Mouse (Mus musculus): ENCODE results near the gene Ttll10. TPM values are rescaled to one million over a fixed set of nuclear protein-coding genes. Genes with fewer than 3 reads are reported as not detected.
A peak's percentile ranks its signal among the peaks of the same experiment; 100 is the strongest.

The Ttll10 gene
- polyA plus RNA-seq (2015; fragmentation: Nextera tagmentation; extraction: Ambion mirVana), result not detected in 2 replicates

DNA sequence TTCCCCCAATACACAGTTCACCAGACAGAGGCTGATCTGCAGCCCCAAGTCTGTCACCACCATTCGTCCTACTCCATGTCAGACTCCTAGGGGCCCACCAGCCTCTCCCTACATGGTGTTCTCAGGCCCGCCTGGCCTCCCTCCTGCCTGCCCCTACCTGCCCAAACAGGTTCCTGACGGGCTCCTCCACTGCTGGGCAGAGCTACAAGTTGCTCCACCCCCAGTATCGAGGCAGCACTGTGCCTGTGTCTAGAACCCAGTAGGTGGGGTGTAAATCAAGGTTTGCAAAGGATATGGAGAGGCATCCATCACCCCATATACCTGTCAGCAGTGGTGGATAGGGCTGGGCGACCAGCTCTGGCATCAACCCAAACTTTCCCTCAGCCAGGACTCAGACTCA, at the start of gene Ttll10:
Ttll10 (minus strand) TSS at position 154 of the 400 bp plus-strand sequence.
- Histone ChIP-seq H3K9ac (ENCODE audit: low read depth, low read length) (no peak within 1 kb of the TSS), H3K4me1 (ENCODE audit: control insufficient read depth, insufficient read depth, low read length) (peaks cover 6% of the 10 kb centered on the region; the same call in 1 of the 2 replicates), H3K36me3 (ENCODE audit: control insufficient read depth, insufficient read depth, low read length) (no peaks in the 10 kb centered on the region), H3K27me3 (ENCODE audit: control insufficient read depth, insufficient read depth, low read depth, low read length) (no peaks in the 10 kb centered on the region), H3K27ac (ENCODE audit: low read length) (no peak within 1 kb of the TSS), H3K4me3 (ENCODE audit: low read depth, low read length) (no peak within 1 kb of the TSS), H3K9me3 (replicated peaks; ENCODE audit: control insufficient read depth, low read length, poor library complexity, severe bottlenecking) (no peaks in the 10 kb centered on the region), H3K4me2 (ENCODE audit: low read length) (no peak within 1 kb of the TSS)
- WGBS, result 53% methylated on average over 5 of the region's 5 CpGs
- 0 out of 2 replicates have a peak, but pooled peaks have one; percentile 32 for ATAC-seq

DNA sequence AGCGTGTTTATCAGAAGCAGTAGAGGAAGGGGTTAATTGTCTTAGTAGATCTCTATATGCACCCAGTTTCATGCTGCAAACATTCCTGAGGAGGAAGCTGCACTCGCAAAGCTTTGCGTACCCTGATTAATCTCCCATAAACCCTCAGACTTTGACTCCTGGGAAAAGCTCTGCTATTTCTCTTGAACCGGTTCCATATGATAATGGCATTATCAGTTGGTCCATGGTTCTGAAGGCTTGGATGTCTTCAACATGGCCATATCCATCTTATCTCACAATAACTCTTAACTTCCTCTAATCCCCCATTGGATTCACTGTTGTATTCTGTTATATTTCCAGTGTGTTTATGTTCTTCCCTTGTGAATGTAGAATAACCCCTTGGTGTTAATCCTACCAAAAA, 44.1 kb upstream of the Ttll10 start:
- no peak for ATAC-seq
- Histone ChIP-seq H3K27me3 (ENCODE audit: control insufficient read depth, insufficient read depth, low read depth, low read length) (no peaks in the 10 kb centered on the region), H3K36me3 (ENCODE audit: control insufficient read depth, insufficient read depth, low read length) (no peaks in the 10 kb centered on the region), H3K4me2 (ENCODE audit: low read length) (no peak overlapping the region), H3K9ac (ENCODE audit: low read depth, low read length) (no peak overlapping the region), H3K27ac (ENCODE audit: low read length) (no peak overlapping the region), H3K4me3 (ENCODE audit: low read depth, low read length) (no peak overlapping the region), H3K4me1 (ENCODE audit: control insufficient read depth, insufficient read depth, low read length) (no peaks in the 10 kb centered on the region), H3K9me3 (replicated peaks; ENCODE audit: control insufficient read depth, low read length, poor library complexity, severe bottlenecking) (no peaks in the 10 kb centered on the region)
- 86% methylated on average over 4 of the region's 4 CpGs for WGBS

DNA sequence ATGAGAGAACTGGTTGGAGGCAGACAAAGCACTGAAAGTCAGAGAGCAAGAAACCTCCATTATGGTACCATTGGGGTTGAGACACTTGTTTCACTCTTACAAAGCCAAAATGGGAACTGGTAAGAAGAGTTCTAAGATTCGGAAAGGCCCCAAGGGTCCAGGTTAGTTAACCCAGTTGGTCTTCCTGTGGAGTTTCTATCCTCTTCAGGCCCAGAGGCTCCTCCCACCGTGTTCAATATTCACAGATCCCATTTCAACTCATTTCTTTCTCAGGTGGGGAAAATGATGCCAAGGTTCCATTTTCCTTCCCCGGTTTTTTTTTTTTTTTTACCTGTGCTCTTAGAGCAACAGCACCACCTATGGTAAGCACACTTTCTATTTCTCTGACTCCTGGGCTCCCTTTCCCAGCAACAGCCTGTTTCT, 42.3 kb upstream of the Ttll10 start:
- Histone ChIP-seq H3K27me3 (ENCODE audit: control insufficient read depth, insufficient read depth, low read depth, low read length) (no peaks in the 10 kb centered on the region), H3K9me3 (replicated peaks; ENCODE audit: control insufficient read depth, low read length, poor library complexity, severe bottlenecking) (no peaks in the 10 kb centered on the region), H3K4me2 (ENCODE audit: low read length) (no peak overlapping the region), H3K4me3 (ENCODE audit: low read depth, low read length) (no peak overlapping the region), H3K4me1 (ENCODE audit: control insufficient read depth, insufficient read depth, low read length) (no peaks in the 10 kb centered on the region), H3K27ac (ENCODE audit: low read length) (no peak overlapping the region), H3K36me3 (ENCODE audit: control insufficient read depth, insufficient read depth, low read length) (no peaks in the 10 kb centered on the region), H3K9ac (ENCODE audit: low read depth, low read length) (no peak overlapping the region)
- 47% methylated on average over 3 of the region's 3 CpGs for WGBS
- no peak for ATAC-seq

- Histone ChIP-seq H3K4me3 (ENCODE audit: low read depth, low read length) (no peak overlapping the region), H3K27ac (ENCODE audit: low read length) (no peak overlapping the region), H3K9me3 (replicated peaks; ENCODE audit: control insufficient read depth, low read length, poor library complexity, severe bottlenecking) (no peaks in the 10 kb centered on the region), H3K27me3 (ENCODE audit: control insufficient read depth, insufficient read depth, low read depth, low read length) (no peaks in the 10 kb centered on the region), H3K36me3 (ENCODE audit: control insufficient read depth, insufficient read depth, low read length) (no peaks in the 10 kb centered on the region), H3K4me1 (ENCODE audit: control insufficient read depth, insufficient read depth, low read length) (no peaks in the 10 kb centered on the region), H3K4me2 (ENCODE audit: low read length) (no peak overlapping the region), H3K9ac (ENCODE audit: low read depth, low read length) (no peak overlapping the region)
- WGBS, result 90% methylated on average over 5 of the region's 5 CpGs
- no peak for ATAC-seq
Measured at GRCm38 (mm10) chr4:156100501-156100900, 41.3 kb upstream of the Ttll10 start.

DNA sequence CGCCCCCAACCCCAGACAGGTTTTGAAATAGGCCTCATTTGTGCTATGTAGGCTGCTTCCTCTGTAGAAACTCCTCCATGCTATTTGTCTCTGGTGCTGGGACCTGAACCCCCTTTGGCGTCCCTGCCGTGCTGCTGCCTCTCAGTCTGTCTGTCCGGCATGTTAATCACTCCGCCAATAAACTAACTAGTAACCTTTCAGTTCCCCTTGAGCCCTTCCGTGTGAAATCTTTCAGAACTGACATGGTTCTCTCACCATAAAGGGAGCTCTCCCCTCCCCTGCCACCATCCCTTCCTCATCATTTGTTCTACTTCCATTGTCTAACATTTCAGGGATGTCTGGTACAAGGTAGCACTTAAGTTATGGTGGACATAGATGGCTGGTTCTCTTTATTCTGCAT, 40.2 kb upstream of the Ttll10 start:
- no peaks in the 10 kb centered on the region for H3K9me3 ChIP-seq (replicated peaks; ENCODE audit: control insufficient read depth, low read length, poor library complexity, severe bottlenecking)
- ATAC-seq, result no peak
- WGBS, result 72% methylated on average over 6 of the region's 6 CpGs

DNA sequence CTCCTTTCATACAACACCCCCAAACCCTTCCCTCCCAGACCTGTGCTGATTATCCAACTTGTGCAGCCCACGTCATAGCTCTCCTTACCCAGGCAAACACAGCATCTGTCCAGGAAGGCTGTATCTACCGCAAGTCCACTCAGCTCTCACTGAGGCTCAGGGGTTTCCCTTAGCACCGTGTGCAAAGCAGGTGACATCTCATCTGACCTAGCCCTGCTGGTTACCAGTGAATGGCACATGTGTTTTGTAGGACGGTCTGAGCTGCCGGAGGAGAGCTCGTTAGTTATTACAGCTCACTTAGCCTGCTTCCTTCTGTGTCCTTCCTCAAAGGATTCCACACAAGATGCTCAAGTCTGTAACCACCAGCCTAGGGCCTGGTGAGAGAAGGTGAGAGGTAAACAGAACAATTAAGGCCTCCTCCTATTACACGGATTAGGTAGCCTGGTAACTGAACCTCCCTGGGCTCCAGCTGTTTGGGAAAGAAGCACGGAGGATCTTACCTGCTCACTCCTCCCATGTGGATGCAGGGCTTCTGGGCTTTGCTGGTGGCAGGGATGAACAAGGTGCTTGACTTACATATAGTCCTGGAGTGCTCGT, 38.7 kb upstream of the Ttll10 start:
- no peaks in the 10 kb centered on the region for H3K4me1 ChIP-seq (ENCODE audit: control insufficient read depth, insufficient read depth, low read length)
- H3K4me3 ChIP-seq (ENCODE audit: low read depth, low read length), result no peak overlapping the region
- no peak for ATAC-seq
- no peak overlapping the region for H3K27ac ChIP-seq (ENCODE audit: low read length)
- 68% methylated on average over 9 of the region's 9 CpGs for WGBS
- H3K36me3 ChIP-seq (ENCODE audit: control insufficient read depth, insufficient read depth, low read length), result no peaks in the 10 kb centered on the region
- no peaks in the 10 kb centered on the region for H3K27me3 ChIP-seq (ENCODE audit: control insufficient read depth, insufficient read depth, low read depth, low read length)
- no peak overlapping the region for H3K4me2 ChIP-seq (ENCODE audit: low read length)
- H3K9ac ChIP-seq (ENCODE audit: low read depth, low read length), result no peak overlapping the region
- H3K9me3 ChIP-seq (replicated peaks; ENCODE audit: control insufficient read depth, low read length, poor library complexity, severe bottlenecking), result no peaks in the 10 kb centered on the region

More for the DNA sequence above, 40.2 kb upstream of the Ttll10 start:
- no peak overlapping the region for H3K4me2 ChIP-seq (ENCODE audit: low read length)
- no peak overlapping the region for H3K4me3 ChIP-seq (ENCODE audit: low read depth, low read length)
- no peak overlapping the region for H3K9ac ChIP-seq (ENCODE audit: low read depth, low read length)
- no peaks in the 10 kb centered on the region for H3K4me1 ChIP-seq (ENCODE audit: control insufficient read depth, insufficient read depth, low read length)
- no peaks in the 10 kb centered on the region for H3K36me3 ChIP-seq (ENCODE audit: control insufficient read depth, insufficient read depth, low read length)
- no peaks in the 10 kb centered on the region for H3K27me3 ChIP-seq (ENCODE audit: control insufficient read depth, insufficient read depth, low read depth, low read length)
- H3K27ac ChIP-seq (ENCODE audit: low read length), result no peak overlapping the region

DNA sequence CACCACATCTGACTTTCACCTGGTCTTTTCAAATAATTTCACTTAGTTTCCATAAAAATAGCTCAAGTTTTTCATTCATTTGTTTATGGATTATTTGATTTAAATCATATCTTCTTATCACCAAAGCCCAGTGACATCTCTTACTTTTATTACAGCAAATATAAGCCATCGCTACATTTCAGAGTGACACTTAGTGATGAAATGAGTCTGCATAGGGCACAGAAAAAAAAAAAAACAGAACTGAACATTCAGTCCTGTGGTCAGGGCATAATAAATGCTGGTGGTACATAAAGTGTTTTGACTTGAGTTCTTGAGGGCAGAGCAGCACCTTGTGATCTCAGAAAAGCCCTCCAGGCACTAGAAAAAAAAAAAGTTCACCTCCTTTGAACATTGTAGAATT, 37.0 kb upstream of the Ttll10 start:
- no peak overlapping the region for H3K4me2 ChIP-seq (ENCODE audit: low read length)
- ATAC-seq, result no peak
- H3K4me1 ChIP-seq (ENCODE audit: control insufficient read depth, insufficient read depth, low read length), result no peaks in the 10 kb centered on the region
- no peaks in the 10 kb centered on the region for H3K36me3 ChIP-seq (ENCODE audit: control insufficient read depth, insufficient read depth, low read length)
- no peak overlapping the region for H3K9ac ChIP-seq (ENCODE audit: low read depth, low read length)
- no peaks in the 10 kb centered on the region for H3K27me3 ChIP-seq (ENCODE audit: control insufficient read depth, insufficient read depth, low read depth, low read length)
- H3K27ac ChIP-seq (ENCODE audit: low read length), result no peak overlapping the region
- no peaks in the 10 kb centered on the region for H3K9me3 ChIP-seq (replicated peaks; ENCODE audit: control insufficient read depth, low read length, poor library complexity, severe bottlenecking)
- H3K4me3 ChIP-seq (ENCODE audit: low read depth, low read length), result no peak overlapping the region
- WGBS, result 95% methylated on average over 1 of the region's 1 CpGs

DNA sequence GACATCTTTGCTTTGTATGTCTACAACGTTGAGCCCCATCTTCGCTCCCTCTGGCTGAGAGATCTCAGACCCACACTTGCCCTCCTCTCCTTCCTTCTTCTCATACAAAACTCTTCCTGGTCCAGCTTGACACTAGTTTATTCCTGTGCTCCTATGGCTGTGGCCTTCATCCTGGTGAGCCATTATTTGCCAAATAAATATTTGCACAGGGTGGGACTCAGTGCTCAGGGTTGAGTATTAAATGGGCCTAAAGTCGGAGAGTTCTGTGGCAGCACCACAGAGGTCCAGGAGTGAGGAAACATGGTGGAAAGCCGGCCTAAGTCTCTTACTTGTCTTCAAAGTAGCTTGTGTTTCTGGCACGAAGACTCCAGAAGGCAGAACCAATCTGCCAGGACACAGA, 34.5 kb upstream of the Ttll10 start:
- Histone ChIP-seq H3K4me2 (ENCODE audit: low read length) (no peak overlapping the region), H3K27me3 (ENCODE audit: control insufficient read depth, insufficient read depth, low read depth, low read length) (no peaks in the 10 kb centered on the region), H3K4me3 (ENCODE audit: low read depth, low read length) (no peak overlapping the region), H3K9ac (ENCODE audit: low read depth, low read length) (no peak overlapping the region), H3K4me1 (ENCODE audit: control insufficient read depth, insufficient read depth, low read length) (no peaks in the 10 kb centered on the region), H3K9me3 (replicated peaks; ENCODE audit: control insufficient read depth, low read length, poor library complexity, severe bottlenecking) (no peaks in the 10 kb centered on the region), H3K27ac (ENCODE audit: low read length) (no peak overlapping the region), H3K36me3 (ENCODE audit: control insufficient read depth, insufficient read depth, low read length) (no peaks in the 10 kb centered on the region)
- WGBS, result 87% methylated on average over 5 of the region's 5 CpGs
- ATAC-seq, result no peak

- H3K4me3 ChIP-seq (ENCODE audit: low read depth, low read length), result no peak overlapping the region
- H3K4me2 ChIP-seq (ENCODE audit: low read length), result no peak overlapping the region
- H3K9me3 ChIP-seq (replicated peaks; ENCODE audit: control insufficient read depth, low read length, poor library complexity, severe bottlenecking), result no peaks in the 10 kb centered on the region
- 91% methylated on average over 1 of the region's 1 CpGs for WGBS
- no peak for ATAC-seq
- no peaks in the 10 kb centered on the region for H3K27me3 ChIP-seq (ENCODE audit: control insufficient read depth, insufficient read depth, low read depth, low read length)
- H3K9ac ChIP-seq (ENCODE audit: low read depth, low read length), result no peak overlapping the region
- H3K27ac ChIP-seq (ENCODE audit: low read length), result no peak overlapping the region
- no peaks in the 10 kb centered on the region for H3K36me3 ChIP-seq (ENCODE audit: control insufficient read depth, insufficient read depth, low read length)
- H3K4me1 ChIP-seq (ENCODE audit: control insufficient read depth, insufficient read depth, low read length), result no peaks in the 10 kb centered on the region
Measured at GRCm38 (mm10) chr4:156092765-156093164, 33.6 kb upstream of the Ttll10 start.
